Mouse (Mus musculus): ENCODE measurements around the gene Nop10. TPM values are rescaled to one million over a fixed set of nuclear protein-coding genes. Genes with fewer than 3 reads are reported as not detected.

Nop10 gene
- polyA plus RNA-seq, 1 experiment: 126 TPM

DNA sequence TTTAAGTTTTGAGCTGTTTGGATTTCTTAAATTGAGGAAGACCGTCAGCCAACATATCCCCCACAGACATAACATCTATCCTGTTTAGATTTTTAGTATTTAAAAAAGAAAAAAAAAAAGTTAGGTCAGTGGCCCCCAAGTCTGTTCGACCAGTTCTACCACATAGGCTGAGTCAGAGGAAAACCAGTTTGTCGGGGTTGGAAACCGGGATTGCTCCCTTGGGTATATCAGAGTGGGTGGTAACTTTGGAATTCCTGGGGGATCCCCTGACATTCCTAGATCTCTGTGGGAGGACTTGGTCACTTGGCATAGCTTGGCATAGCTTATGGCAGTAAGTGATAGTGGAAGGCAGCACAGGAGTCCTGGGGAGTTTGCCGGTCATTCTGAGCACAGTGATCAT, 16.4 kb upstream of the Nop10 start:
- Histone ChIP-seq H3K27me3 (ENCODE audit: control insufficient read depth, insufficient read depth, low read length) (no peaks in the 10 kb centered on the region), H3K27ac (ENCODE audit: control insufficient read depth, insufficient read depth, low read length) (no peak overlapping the region), H3K4me3 (ENCODE audit: control insufficient read depth, insufficient read depth, low read length) (no peak overlapping the region), H3K4me1 (replicated peaks; ENCODE audit: control insufficient read depth, insufficient read depth, low read length) (peaks cover 3% of the 10 kb centered on the region), H3K36me3 (ENCODE audit: control insufficient read depth, insufficient read depth, low read length) (no peaks in the 10 kb centered on the region)
- 92% methylated on average over 5 of the region's 5 CpGs for whole genome bisulfite sequencing
- no peak for DNase-seq
- TF ChIP-seq POLR2A (IDR thresholded peaks at IDR 0.05; ENCODE audit: control insufficient read depth, extremely low read depth, insufficient read depth, low read length, poor library complexity): no peak
- TF ChIP-seq CTCF (IDR thresholded peaks at IDR 0.05; ENCODE audit: borderline replicate concordance, control insufficient read depth, extremely low read depth, insufficient read depth, low read length, poor library complexity): no peak

DNA sequence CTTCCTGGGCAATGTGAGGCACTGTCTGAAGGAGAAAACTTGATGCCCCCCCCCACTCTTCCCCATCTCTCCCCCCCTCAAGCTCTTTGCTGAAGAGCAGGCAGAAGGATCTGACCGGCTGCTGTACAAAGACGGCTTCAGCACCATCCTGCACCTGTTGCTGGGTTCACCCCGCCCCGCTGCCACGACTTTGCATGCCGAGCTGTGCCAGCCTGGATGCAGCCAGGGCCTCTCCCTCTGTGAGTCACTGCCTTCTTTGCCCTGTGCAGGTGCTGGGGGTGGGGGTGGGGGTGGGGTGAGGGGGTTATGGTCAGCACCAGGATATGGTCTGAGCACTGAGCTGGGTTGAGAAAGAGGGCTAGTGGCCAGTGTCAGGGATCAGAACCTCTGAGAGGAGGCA, 15.5 kb upstream of the Nop10 start:
- WGBS: 68% methylated on average over 6 of the region's 6 CpGs
- no peak for DNase-seq

DNA sequence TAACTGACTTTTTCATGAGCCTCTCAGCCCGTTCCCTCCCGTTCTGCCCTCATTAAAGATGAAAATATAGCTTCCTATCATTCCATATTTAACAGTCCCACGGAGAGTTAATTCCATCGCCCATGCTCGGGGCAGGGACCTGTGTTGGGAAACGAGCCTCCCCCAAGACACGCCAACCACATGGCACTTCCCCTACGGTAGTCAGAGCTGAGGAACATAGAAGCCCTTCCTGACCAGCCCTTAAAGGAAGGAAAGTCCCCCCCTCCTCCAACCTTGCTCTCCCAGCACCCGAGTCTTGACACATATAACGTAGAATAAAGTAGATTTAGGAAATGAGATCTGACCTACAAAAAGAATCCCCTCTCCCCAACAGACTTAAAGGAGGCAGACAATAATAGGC, 14.4 kb upstream of the Nop10 start:
- Histone ChIP-seq H3K27ac (ENCODE audit: control insufficient read depth, insufficient read depth, low read length) (no peak overlapping the region), H3K36me3 (ENCODE audit: control insufficient read depth, insufficient read depth, low read length) (no peaks in the 10 kb centered on the region), H3K4me1 (replicated peaks; ENCODE audit: control insufficient read depth, insufficient read depth, low read length) (no peaks in the 10 kb centered on the region), H3K27me3 (ENCODE audit: control insufficient read depth, insufficient read depth, low read length) (no peaks in the 10 kb centered on the region), H3K4me3 (ENCODE audit: control insufficient read depth, insufficient read depth, low read length) (no peak overlapping the region)
- 56% methylated on average over 10 of the region's 10 CpGs for WGBS
- no peak for TF ChIP-seq POLR2A (IDR thresholded peaks at IDR 0.05; ENCODE audit: control insufficient read depth, extremely low read depth, insufficient read depth, low read length, poor library complexity)
- TF ChIP-seq CTCF (IDR thresholded peaks at IDR 0.05; ENCODE audit: borderline replicate concordance, control insufficient read depth, extremely low read depth, insufficient read depth, low read length, poor library complexity): no peak
- no peak for DNase-seq

More for the DNA sequence above, 15.5 kb upstream of the Nop10 start:
- Histone ChIP-seq H3K36me3 (ENCODE audit: control insufficient read depth, insufficient read depth, low read length) (no peaks in the 10 kb centered on the region), H3K27me3 (ENCODE audit: control insufficient read depth, insufficient read depth, low read length) (no peaks in the 10 kb centered on the region), H3K27ac (ENCODE audit: control insufficient read depth, insufficient read depth, low read length) (no peak overlapping the region), H3K4me1 (replicated peaks; ENCODE audit: control insufficient read depth, insufficient read depth, low read length) (no peaks in the 10 kb centered on the region), H3K4me3 (ENCODE audit: control insufficient read depth, insufficient read depth, low read length) (no peak overlapping the region)
- no peak for TF ChIP-seq POLR2A (IDR thresholded peaks at IDR 0.05; ENCODE audit: control insufficient read depth, extremely low read depth, insufficient read depth, low read length, poor library complexity)
- no peak for TF ChIP-seq CTCF (IDR thresholded peaks at IDR 0.05; ENCODE audit: borderline replicate concordance, control insufficient read depth, extremely low read depth, insufficient read depth, low read length, poor library complexity)

DNA sequence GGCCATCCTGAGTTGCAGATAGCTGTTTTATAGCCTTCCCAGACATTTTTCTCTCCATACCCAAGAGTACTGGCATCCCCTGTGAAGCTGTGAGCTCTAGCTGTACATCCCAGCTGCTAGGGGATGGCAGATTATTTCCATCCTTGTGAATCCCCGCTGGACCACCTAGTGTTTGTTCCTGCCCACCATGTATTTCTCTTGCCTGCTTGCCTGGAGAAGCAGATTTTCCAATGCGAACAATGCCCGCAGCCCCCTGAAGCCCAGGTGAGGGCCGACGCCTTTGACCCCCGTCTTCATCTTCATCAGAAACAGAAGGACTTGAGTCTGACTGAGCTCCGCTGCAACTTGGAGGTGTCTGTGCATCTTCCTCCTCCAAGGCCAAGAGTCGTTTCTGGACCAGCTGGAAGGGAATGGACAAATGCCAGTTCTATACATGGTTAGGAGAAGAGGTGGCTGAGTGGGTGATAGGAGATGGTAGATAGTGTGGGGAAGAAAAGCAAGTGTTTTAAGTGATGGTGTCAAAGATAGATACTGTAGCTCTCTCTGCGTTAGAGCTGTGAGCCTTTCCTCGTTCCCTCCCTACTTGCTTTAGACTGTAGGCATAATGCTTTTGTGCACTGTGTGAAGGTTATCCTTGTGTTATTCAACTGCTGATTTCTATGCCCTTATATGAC, 11.8 kb upstream of the Nop10 start:
- TF ChIP-seq CTCF (IDR thresholded peaks at IDR 0.05; ENCODE audit: borderline replicate concordance, control insufficient read depth, extremely low read depth, insufficient read depth, low read length, poor library complexity) (no peak), POLR2A (IDR thresholded peaks at IDR 0.05; ENCODE audit: control insufficient read depth, extremely low read depth, insufficient read depth, low read length, poor library complexity) (no peak)
- 95% methylated on average over 10 of the region's 10 CpGs for WGBS
- no peaks in the 10 kb centered on the region for H3K36me3 ChIP-seq (ENCODE audit: control insufficient read depth, insufficient read depth, low read length)

DNA sequence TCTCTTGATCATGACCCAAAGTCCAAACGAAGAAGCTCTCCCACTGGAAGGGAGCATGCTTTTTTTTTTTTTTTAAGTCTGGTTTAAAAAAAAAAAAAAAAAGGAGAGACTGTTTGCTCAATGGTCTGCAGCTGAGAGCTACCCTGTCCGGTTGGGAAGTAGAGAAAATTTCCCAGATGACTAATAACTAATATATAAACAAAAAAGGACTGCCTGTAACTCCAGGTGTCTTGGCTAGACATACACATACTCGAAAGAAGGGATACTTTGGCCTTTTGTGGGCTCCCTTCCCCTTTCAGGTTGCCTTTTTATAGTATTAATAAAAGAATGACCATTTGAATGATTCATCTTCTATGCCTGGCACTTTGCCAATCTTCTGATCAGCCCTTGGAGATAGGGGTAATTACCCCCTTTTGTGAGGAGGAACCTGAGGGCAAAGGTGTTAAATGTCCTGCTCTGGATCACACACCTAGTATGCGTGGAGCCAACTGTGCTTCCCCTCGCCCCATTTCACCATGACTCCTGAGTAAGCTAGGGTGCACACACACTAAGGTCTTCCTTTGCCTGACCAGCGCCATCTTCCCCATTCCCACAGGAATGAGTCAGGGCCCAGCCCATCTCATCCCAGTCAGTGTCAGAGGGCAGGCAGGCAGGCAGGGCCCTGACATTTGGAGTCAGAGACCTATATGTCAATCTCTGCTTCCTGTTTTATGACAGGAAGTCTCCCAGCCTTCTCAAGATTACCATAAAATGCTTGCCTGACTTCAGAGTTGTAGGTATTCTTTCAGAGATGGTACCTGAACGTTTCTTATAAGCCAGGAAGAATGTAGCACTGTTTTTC, 6.8 kb upstream of the Nop10 start:
- H3K27ac ChIP-seq (ENCODE audit: control insufficient read depth, insufficient read depth, low read length): no peak overlapping the region
- DNase-seq: no peak
- H3K36me3 ChIP-seq (ENCODE audit: control insufficient read depth, insufficient read depth, low read length): no peaks in the 10 kb centered on the region
- no peak for TF ChIP-seq POLR2A (IDR thresholded peaks at IDR 0.05; ENCODE audit: control insufficient read depth, extremely low read depth, insufficient read depth, low read length, poor library complexity)
- no peaks in the 10 kb centered on the region for H3K27me3 ChIP-seq (ENCODE audit: control insufficient read depth, insufficient read depth, low read length)
- no peak overlapping the region for H3K4me3 ChIP-seq (ENCODE audit: control insufficient read depth, insufficient read depth, low read length)
- 77% methylated on average over 7 of the region's 7 CpGs for WGBS
- H3K4me1 ChIP-seq (replicated peaks; ENCODE audit: control insufficient read depth, insufficient read depth, low read length): 0 out of 2 replicates have a peak, but pooled peaks cover 3% of the 10 kb centered on the region

More for the DNA sequence above, 11.8 kb upstream of the Nop10 start:
- H3K27ac ChIP-seq (ENCODE audit: control insufficient read depth, insufficient read depth, low read length): no peak overlapping the region
- H3K4me3 ChIP-seq (ENCODE audit: control insufficient read depth, insufficient read depth, low read length): no peak overlapping the region
- no peaks in the 10 kb centered on the region for H3K27me3 ChIP-seq (ENCODE audit: control insufficient read depth, insufficient read depth, low read length)
- DNase-seq: no peak
- 0 out of 2 replicates have a peak, but pooled peaks cover under 1% of the 10 kb centered on the region for H3K4me1 ChIP-seq (replicated peaks; ENCODE audit: control insufficient read depth, insufficient read depth, low read length)

DNA sequence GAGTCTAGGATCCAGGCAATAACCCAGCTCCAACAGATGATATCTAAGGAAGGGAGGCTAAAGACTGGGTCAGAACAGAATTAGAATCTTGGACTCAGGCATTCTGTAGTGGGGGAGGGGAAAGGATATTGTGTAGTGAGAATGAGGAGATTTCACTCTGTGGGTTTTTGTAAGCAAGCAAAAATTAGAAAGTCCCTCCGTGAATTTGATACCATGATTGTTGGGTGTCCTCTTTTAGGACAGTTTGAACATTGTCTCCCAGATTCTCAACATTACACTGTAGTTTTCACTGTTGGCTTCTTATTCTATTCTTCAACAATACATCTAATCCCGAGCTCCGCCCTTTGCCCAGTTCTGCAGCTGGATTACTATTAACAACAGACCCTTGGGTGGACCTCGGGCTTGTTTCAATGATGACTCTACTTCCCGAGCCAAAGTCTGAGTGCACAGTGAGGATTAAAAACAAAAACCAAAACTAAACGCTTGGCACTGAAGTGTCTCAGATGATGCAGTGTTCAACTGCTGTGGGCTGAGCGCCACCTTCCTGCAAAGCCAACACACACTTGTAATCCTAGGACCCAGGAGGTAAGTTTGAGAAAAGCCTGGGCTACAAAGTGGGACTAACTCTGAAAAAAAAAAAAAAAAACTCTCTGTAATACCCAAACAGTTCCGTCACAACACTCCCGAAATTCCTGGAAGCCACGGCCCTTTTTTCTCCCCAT, 2.3 kb upstream of the Nop10 start, which contains the start of gene Nutm1:
Gene Nutm1 (minus strand): TSS at position 51 of the 722 bp plus-strand sequence.
- H3K27me3 ChIP-seq (ENCODE audit: control insufficient read depth, insufficient read depth, low read length): no peaks in the 10 kb centered on the region
- DNase-seq: no peak
- WGBS: 55% methylated on average over 10 of the region's 10 CpGs
- H3K27ac ChIP-seq (ENCODE audit: control insufficient read depth, insufficient read depth, low read length): no peak within 1 kb of the TSS
- H3K4me3 ChIP-seq (ENCODE audit: control insufficient read depth, insufficient read depth, low read length): no peak within 1 kb of the TSS
- 0 out of 2 replicates have a peak, but pooled peaks cover 3% of the 10 kb centered on the region for H3K4me1 ChIP-seq (replicated peaks; ENCODE audit: control insufficient read depth, insufficient read depth, low read length)
- no peaks in the 10 kb centered on the region for H3K36me3 ChIP-seq (ENCODE audit: control insufficient read depth, insufficient read depth, low read length)
- TF ChIP-seq POLR2A (IDR thresholded peaks at IDR 0.05; ENCODE audit: control insufficient read depth, extremely low read depth, insufficient read depth, low read length, poor library complexity) (no peak), CTCF (IDR thresholded peaks at IDR 0.05; ENCODE audit: borderline replicate concordance, control insufficient read depth, extremely low read depth, insufficient read depth, low read length, poor library complexity) (no peak)

Measured in thymus, adult 2 months (tissue).